Mouse (Mus musculus): ENCODE measurements around the gene Nsf. TPM values are rescaled to one million over a fixed set of nuclear protein-coding genes. Genes with fewer than 3 reads are reported as not detected.

Gene Nsf
- 90.8 TPM for polyA plus RNA-seq (2017; shearing (Covaris generic))

GRCm38 (mm10) chr11:103953896-103954292, at the start of gene Nsf:
Gene Nsf, minus strand, starts transcription at chr11:103954056.

GRCm38 (mm10) chr11:103773387-103774227, 180.2 kb downstream of the Nsf start, which contains the start of gene Wnt3:
Gene Wnt3, plus strand, starts transcription at chr11:103774150.

Other genes starting within 250 kb of the Nsf start
- gene Wnt9b, start 204.2 kb downstream of the Nsf start, polyA plus RNA-seq (2017; shearing (Covaris generic)), result not detected
- 4.8 TPM for gene Wnt3, start 179.9 kb downstream of the Nsf start, polyA plus RNA-seq (2017; shearing (Covaris generic))
- gene Arf2, start 12.7 kb upstream of the Nsf start, polyA plus RNA-seq (2017; shearing (Covaris generic)), result 17.7 TPM
- gene Crhr1, start 178.8 kb upstream of the Nsf start, polyA plus RNA-seq (2017; shearing (Covaris generic)), result not detected
- gene Sppl2c, start 232.3 kb upstream of the Nsf start, polyA plus RNA-seq (2017; shearing (Covaris generic)), result not detected